Mouse (Mus musculus) left cerebral cortex, adult 9 months (tissue): ENCODE results near the gene Ccser2.

ENCODE experiments used
- DNase-seq, 2 experiments: peaks; one replicate each; pipeline ENCODE4 v3.0.0; 2022; ENCODE audit warnings: low spot score in 2 of 2

Ccser2 gene

GRCm38 (mm10) chr14:36870257-36870656 is 98.3 kb downstream of the Ccser2 start:
- DNase-seq, result no peak

GRCm38 (mm10) chr14:36868769-36869362 is 99.7 kb downstream of the Ccser2 start:
- no peak for DNase-seq

GRCm38 (mm10) chr14:36866966-36867700 is 101.4 kb downstream of the Ccser2 start:
- DNase-seq, result peak in 1 of 2 experiments; percentile 77

GRCm38 (mm10) chr14:36863877-36864489 is 104.6 kb downstream of the Ccser2 start:
- DNase-seq, result peak; percentile 19 to 87

- DNase-seq, result peak in 1 of 2 experiments; percentile 50
Measured at GRCm38 (mm10) chr14:36862387-36862786, 106.2 kb downstream of the Ccser2 start.

- no peak for DNase-seq
Measured at GRCm38 (mm10) chr14:36858932-36859331, 109.6 kb downstream of the Ccser2 start.

GRCm38 (mm10) chr14:36852972-36853371 is 115.6 kb downstream of the Ccser2 start:
- DNase-seq, result no peak

- no peak for DNase-seq
Measured at GRCm38 (mm10) chr14:36848860-36849259, 119.7 kb downstream of the Ccser2 start.
